Mouse (Mus musculus): ENCODE data around the gene Mrpl18. TPM values are rescaled to one million over a fixed set of nuclear protein-coding genes. Genes with fewer than 3 reads are reported as not detected.
"Not testable (repeated sequence)": the region's sequence is repeated elsewhere in the genome, so short reads cannot be mapped to it uniquely, and the experiment has no call there.

Mrpl18 gene
- polyA plus RNA-seq, 1 experiment from 2014 or later = 140 TPM

DNA sequence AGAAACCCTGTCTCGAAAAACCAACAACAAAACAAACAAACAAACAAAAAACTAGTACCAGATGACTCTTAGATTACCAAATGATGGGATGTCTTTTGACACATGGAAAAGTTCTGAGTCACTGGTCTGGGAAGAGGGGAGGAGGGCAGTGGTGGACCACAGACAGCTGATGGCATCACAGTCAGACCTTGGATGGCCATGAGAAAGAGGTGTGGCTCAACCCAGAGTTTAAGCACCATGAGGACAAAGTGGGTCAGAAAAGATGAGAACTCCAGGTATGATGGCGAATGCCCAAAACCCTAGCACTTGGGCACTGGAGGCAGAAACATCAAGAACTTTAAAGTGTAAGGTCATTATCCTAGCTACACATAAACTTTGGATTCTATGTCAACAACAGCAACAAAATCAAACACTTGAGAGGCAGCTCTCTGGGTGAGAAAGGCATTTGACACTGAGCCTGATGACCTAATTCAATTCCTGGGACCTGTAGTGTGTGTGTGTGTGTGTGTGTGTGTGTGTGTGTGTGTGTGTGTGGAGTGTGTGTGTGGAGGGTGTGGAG is 21.3 kb upstream of the Mrpl18 start:
- no peak for ATAC-seq (ENCODE audit: low FRiP score, low read depth)
- 91% methylated on average over 2 of the region's 2 CpGs for WGBS

DNA sequence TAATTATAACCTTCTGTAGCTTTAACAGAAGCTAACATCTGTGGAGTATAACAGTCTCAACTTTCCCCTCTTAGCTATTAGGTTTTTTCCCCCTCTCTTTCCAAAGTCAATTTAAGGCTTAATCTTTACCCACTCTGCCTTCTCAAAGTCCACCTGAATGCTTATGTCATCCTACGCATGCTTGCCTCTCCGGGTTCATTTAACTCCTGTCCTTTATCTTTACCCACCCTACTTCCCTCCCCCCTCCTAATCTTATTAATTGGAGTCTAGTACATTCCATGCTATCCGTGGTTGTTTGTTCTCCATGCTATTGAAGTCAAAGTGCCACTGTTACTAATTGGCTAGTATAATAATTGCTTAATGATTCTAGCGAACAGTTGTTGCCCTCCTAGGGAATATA is 19.6 kb upstream of the Mrpl18 start:
- no peak for ATAC-seq (ENCODE audit: low FRiP score, low read depth)
- Histone ChIP-seq H3K4me1 (peaks cover 6% of the 10 kb centered on the region), H3K36me3 (no peaks in the 10 kb centered on the region), H3K9ac (no peak overlapping the region), H3K4me2 (replicated peaks) (no peak overlapping the region), H3K4me3 (no peak overlapping the region), H3K27ac (no peak overlapping the region), H3K27me3 (replicated peaks) (no peaks in the 10 kb centered on the region), H3K9me3 (no peaks in the 10 kb centered on the region)
- 63% methylated on average over 4 of the region's 4 CpGs for WGBS

More for the DNA sequence above, 21.3 kb upstream of the Mrpl18 start:
- H3K27ac ChIP-seq = no peak overlapping the region
- no peaks in the 10 kb centered on the region for H3K9me3 ChIP-seq
- H3K36me3 ChIP-seq = peaks cover 5% of the 10 kb centered on the region
- no peaks in the 10 kb centered on the region for H3K27me3 ChIP-seq (replicated peaks)
- H3K4me1 ChIP-seq = peaks cover 6% of the 10 kb centered on the region
- H3K4me3 ChIP-seq = no peak overlapping the region
- H3K9ac ChIP-seq = no peak overlapping the region
- no peak overlapping the region for H3K4me2 ChIP-seq (replicated peaks)

DNA sequence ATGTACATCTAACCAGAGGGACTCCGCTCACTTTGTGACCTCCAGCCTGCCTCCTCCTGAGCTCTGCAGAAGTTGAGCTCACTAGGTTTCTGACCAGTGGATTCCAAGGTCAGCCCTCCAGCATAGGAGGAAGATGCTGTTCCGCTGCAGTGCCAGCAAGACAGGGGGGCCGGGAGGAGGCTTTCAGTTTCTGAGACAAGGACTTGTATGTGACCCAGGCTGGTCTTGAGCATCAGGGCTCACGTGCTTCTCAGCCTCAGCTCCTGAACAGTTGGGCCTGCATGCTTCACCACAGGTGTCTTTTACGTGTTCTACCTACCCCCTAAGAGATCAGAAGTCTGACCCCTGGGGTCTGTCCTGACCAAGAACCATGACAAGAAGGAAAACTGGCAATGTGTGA is 15.4 kb upstream of the Mrpl18 start:
- H3K27ac ChIP-seq; H3K9ac ChIP-seq; H3K9me3 ChIP-seq; H3K4me2 ChIP-seq (replicated peaks); ATAC-seq (ENCODE audit: low FRiP score, low read depth); H3K27me3 ChIP-seq (replicated peaks); H3K36me3 ChIP-seq; H3K4me3 ChIP-seq; H3K4me1 ChIP-seq: not testable (repeated sequence)
- 89% methylated on average over 5 of the region's 5 CpGs for whole genome bisulfite sequencing

DNA sequence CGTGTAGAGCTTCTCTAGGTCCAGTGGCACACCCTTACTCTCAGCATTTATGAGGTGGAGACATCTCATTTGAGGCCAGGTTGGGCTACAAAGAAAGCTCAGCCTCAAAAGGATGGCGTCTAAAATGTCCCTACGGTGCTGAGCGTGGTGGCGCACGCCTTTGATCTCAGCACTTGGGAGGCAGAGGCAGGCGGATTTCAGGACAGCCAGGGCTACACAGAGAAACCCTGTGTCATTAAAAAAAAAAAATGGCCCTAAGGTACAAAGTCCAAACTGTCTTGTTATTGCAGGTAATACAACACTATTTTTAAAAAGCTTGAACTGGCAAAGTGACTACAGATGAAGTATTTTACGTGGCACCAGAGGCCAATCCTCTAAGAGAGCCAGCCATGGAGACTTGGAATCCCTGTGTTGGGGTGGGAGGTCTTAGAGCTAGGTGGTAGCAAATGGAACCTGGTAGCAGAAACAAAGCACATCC is 9.6 kb upstream of the Mrpl18 start:
- no peaks in the 10 kb centered on the region for H3K27me3 ChIP-seq (replicated peaks)
- H3K4me1 ChIP-seq = no peaks in the 10 kb centered on the region
- H3K4me2 ChIP-seq (replicated peaks) = no peak overlapping the region
- WGBS = 92% methylated on average over 8 of the region's 8 CpGs
- no peak for ATAC-seq (ENCODE audit: low FRiP score, low read depth)
- no peaks in the 10 kb centered on the region for H3K9me3 ChIP-seq
- H3K36me3 ChIP-seq = peaks cover 63% of the 10 kb centered on the region
- H3K27ac ChIP-seq = no peak overlapping the region
- no peak overlapping the region for H3K4me3 ChIP-seq
- no peak overlapping the region for H3K9ac ChIP-seq

DNA sequence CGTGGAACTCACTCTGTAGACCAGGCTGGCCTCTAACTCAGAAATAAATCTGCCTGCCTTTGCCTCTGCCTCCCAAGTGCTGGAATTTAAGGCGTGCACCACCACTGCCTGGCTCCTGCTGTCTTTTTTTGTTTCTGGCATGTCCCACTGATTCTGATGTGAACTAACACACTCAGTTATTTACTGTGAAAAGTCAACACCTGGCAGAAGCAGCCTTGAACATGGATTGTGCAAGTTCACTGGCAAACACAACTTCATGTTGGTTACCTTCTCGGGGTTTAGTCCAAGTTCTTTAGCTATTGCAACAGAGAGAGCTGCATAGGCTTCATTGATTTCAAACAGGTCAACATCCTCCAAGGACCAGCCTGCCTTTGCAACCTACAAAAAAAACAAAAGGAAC is 8.9 kb upstream of the Mrpl18 start:
- peaks cover 71% of the 10 kb centered on the region for H3K36me3 ChIP-seq
- H3K4me2 ChIP-seq (replicated peaks) = no peak overlapping the region
- H3K4me1 ChIP-seq = no peaks in the 10 kb centered on the region
- H3K9me3 ChIP-seq = no peaks in the 10 kb centered on the region
- no peak overlapping the region for H3K4me3 ChIP-seq
- no peak for ATAC-seq (ENCODE audit: low FRiP score, low read depth)
- H3K27me3 ChIP-seq (replicated peaks) = no peaks in the 10 kb centered on the region
- 92% methylated on average over 3 of the region's 3 CpGs for WGBS
- no peak overlapping the region for H3K27ac ChIP-seq
- H3K9ac ChIP-seq = no peak overlapping the region

DNA sequence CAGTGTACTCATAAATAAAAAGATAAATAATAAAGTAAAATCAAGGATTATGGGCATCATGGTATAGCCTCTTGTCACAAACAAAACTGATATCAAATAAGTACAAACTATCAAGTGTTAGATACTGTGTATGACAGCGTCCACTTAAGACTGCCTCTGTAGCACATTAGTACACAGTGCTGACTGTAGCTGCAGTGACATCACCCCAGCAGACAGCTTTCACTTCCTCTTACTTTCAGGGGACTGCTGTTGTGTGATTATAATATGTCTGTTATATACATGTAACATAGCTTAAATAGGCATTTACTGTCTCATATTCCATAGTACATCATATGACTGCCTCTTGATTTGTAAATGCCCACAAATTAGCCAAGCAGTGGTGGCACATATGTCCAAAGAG is 4.9 kb upstream of the Mrpl18 start:
- H3K4me2 ChIP-seq (replicated peaks) = no peak overlapping the region
- H3K4me3 ChIP-seq = no peak overlapping the region
- H3K27ac ChIP-seq = no peak overlapping the region
- no peak for ATAC-seq (ENCODE audit: low FRiP score, low read depth)
- WGBS = 100% methylated on average over 1 of the region's 1 CpGs
- no peak overlapping the region for H3K9ac ChIP-seq
- peaks cover 73% of the 10 kb centered on the region for H3K36me3 ChIP-seq
- H3K27me3 ChIP-seq (replicated peaks) = no peaks in the 10 kb centered on the region
- no peaks in the 10 kb centered on the region for H3K9me3 ChIP-seq
- H3K4me1 ChIP-seq = peaks cover 3% of the 10 kb centered on the region; the same call in 1 of the 2 replicates

DNA sequence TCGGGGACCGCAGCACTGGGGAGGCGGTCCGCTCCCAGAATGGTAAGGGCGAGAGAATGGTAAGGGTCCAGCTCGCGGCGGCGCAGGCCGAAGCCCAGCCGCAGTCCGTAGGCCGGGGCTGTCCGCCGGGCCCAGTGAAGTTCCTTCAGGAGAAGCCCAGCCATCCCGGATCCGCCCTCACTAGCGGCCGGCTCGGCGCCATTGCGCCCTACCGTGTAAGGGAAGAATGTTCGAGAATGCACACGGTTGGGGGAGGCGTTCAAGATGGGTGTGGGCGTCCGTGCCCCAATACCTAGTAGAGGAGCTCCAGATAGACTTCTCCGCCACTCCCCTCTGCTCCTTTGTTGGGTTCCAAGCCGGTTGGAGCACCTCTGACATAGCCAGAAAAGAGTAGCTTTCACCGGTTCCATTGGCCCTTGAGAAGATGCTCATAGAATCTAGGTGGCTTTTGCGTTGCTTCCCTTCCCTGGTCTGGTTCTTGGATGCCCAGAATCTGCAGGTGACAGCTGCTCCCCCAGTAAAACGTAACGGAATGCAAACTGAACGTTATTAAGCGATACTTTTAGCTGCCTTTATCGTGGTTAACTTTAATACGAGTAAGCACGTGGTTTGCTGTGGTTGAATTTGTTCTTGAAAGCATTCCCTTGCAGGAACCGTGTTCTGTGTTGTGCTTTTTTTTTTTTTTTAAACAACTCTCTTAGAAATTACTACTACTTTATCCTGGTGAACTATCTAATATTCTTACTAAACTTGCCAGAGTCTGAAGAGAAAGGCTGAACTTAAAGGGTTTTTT is 639 bp upstream of the Mrpl18 start:
- H3K4me3 ChIP-seq = peak overlapping the region; percentile 76
- peak overlapping the region; percentile 82 for H3K4me2 ChIP-seq (replicated peaks)
- peak; percentile 67 for ATAC-seq (ENCODE audit: low FRiP score, low read depth)
- peaks cover 54% of the 10 kb centered on the region for H3K36me3 ChIP-seq
- H3K27me3 ChIP-seq (replicated peaks) = no peaks in the 10 kb centered on the region
- no peaks in the 10 kb centered on the region for H3K9me3 ChIP-seq
- H3K9ac ChIP-seq = peak overlapping the region; percentile 91
- peaks cover 8% of the 10 kb centered on the region for H3K4me1 ChIP-seq
- peak overlapping the region; percentile 69 for H3K27ac ChIP-seq
- under 1% methylated on average over 40 of the region's 40 CpGs for WGBS

DNA sequence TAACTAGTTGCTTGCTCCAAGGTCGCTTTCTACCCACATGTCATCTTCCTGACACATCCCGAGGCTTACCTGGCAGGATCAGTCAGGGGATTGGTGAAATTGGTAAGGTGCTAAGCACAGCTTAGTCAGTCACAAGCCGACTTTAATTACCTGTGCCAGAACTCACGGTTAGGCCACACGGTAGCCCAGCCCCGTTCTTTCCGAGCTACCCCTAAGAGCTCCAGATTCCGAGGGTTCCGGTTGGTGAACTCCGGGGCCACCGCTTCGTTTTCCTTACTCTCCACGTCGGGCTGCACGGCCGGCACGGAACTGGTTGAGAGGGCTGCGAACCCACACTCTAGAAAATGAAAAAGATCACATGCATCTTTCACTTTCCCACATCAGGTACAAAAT is 661 bp downstream of the Mrpl18 start, which contains the start of gene Tcp1:
Gene Tcp1, plus strand, starts transcription at position 214 of the 393 bp plus-strand sequence.
- ATAC-seq (ENCODE audit: low FRiP score, low read depth) = peak; percentile 7
- Histone ChIP-seq H3K27me3 (replicated peaks) (no peaks in the 10 kb centered on the region), H3K36me3 (peaks cover 51% of the 10 kb centered on the region), H3K4me2 (replicated peaks) (peak within 1 kb of the TSS; percentile 88), H3K9ac (peak within 1 kb of the TSS; percentile 91), H3K4me1 (peaks cover 8% of the 10 kb centered on the region), H3K27ac (peak within 1 kb of the TSS; percentile 69), H3K4me3 (peak within 1 kb of the TSS; percentile 76), H3K9me3 (no peaks in the 10 kb centered on the region)
- WGBS = 2% methylated on average over 18 of the region's 18 CpGs

DNA sequence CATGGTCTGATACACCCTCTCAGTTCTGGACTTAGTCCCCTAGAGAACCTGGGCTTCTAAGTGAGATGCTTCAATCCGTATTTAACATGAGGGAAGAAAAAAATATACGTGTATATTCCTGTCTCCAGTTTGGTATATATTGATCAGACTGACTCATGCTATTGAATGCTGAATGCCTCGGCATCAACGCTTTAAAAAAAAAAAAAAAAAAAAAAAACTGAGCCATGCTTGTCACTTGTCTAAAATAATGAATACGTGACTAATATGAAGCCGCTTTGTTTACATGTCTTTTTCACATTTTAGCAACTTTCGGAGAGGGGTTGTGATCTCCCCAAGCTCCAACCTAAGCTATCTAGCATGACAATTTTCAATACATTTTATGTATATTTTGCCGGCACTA is 5.8 kb downstream of the Mrpl18 start:
- WGBS = 91% methylated on average over 8 of the region's 8 CpGs
- H3K9me3 ChIP-seq = no peaks in the 10 kb centered on the region
- peaks cover 4% of the 10 kb centered on the region for H3K4me1 ChIP-seq
- H3K4me2 ChIP-seq (replicated peaks) = no peak overlapping the region
- no peak overlapping the region for H3K9ac ChIP-seq
- H3K27me3 ChIP-seq (replicated peaks) = no peaks in the 10 kb centered on the region
- H3K27ac ChIP-seq = no peak overlapping the region
- H3K4me3 ChIP-seq = no peak overlapping the region
- peaks cover 40% of the 10 kb centered on the region for H3K36me3 ChIP-seq
- no peak for ATAC-seq (ENCODE audit: low FRiP score, low read depth)

DNA sequence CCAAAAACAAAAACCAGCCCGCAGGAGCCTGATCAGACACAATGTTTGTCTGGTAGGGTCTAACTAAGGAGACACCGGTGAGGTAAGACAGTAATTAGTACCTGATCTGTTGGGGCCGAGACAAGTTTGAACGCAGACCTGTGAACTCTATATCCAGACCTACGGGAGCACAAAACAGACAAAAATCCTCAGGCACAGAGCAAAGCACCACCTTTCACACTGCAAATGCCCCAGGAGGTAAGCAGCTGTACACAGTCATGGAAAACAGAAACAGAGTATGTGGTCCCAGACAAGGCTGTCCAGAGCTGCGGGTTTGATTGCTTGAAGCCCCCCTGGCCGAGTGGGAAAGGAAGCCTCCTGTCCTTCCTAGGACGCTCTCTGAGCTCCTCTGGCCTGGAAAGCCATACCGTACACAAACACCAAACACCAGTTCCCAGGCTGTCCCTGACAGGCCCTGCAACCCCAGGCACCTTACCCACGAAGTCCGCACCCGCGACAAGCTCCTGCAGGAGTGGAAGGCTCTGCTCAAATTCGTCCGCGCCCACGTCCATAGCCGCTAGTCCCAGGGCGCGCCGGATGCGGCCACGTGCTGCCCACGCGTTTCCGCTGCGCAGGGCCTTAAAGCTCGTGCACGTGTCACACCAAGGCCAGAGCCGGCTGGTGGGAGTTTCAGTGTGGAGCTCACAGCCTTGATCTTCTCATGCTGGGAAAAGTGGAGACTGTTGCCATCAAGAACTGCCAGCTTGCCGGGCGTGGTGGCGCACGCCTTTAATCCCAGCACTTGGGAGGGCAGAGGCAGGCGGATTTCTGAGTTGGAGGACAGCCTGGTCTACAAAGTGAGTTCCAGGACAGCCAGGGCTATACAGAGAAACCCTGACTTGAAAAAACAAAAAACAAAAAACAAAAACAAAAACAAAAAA is 6.5 kb downstream of the Mrpl18 start, which contains the start of gene Pnldc1:
Gene Pnldc1, minus strand, starts transcription at position 870 of the 920 bp plus-strand sequence.
- H3K4me1 ChIP-seq = no peaks in the 10 kb centered on the region
- H3K4me2 ChIP-seq (replicated peaks) = no peak within 1 kb of the TSS
- H3K4me3 ChIP-seq = no peak within 1 kb of the TSS
- no peaks in the 10 kb centered on the region for H3K27me3 ChIP-seq (replicated peaks)
- WGBS = 81% methylated on average over 35 of the region's 35 CpGs
- no peaks in the 10 kb centered on the region for H3K9me3 ChIP-seq
- no peak for ATAC-seq (ENCODE audit: low FRiP score, low read depth)
- H3K27ac ChIP-seq = no peak within 1 kb of the TSS
- no peak within 1 kb of the TSS for H3K9ac ChIP-seq
- H3K36me3 ChIP-seq = peaks cover 48% of the 10 kb centered on the region

DNA sequence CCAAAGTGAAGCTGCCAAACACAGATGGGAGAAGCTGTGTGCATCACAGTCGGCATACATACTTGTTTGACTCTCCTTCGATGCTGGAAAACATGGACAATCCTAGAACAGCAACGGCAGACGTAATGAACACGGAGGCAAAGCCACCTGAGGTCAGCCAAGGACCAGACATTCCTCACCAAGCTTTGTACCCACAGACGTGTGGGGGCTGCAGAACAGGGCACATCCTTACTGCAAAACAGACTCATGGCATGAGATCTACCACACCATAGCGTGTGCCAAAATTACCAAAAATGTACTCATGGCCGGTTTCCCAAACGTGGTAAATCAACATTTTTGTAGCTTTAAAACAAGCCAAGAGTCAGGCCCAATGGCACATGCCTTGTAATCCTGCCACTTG is 9.7 kb downstream of the Mrpl18 start:
- H3K36me3 ChIP-seq = peaks cover 38% of the 10 kb centered on the region
- no peak for ATAC-seq (ENCODE audit: low FRiP score, low read depth)
- H3K9me3 ChIP-seq = no peaks in the 10 kb centered on the region
- no peak overlapping the region for H3K4me3 ChIP-seq
- H3K27ac ChIP-seq = no peak overlapping the region
- no peaks in the 10 kb centered on the region for H3K27me3 ChIP-seq (replicated peaks)
- H3K4me1 ChIP-seq = no peaks in the 10 kb centered on the region
- H3K4me2 ChIP-seq (replicated peaks) = no peak overlapping the region
- WGBS = 94% methylated on average over 9 of the region's 9 CpGs
- H3K9ac ChIP-seq = no peak overlapping the region

DNA sequence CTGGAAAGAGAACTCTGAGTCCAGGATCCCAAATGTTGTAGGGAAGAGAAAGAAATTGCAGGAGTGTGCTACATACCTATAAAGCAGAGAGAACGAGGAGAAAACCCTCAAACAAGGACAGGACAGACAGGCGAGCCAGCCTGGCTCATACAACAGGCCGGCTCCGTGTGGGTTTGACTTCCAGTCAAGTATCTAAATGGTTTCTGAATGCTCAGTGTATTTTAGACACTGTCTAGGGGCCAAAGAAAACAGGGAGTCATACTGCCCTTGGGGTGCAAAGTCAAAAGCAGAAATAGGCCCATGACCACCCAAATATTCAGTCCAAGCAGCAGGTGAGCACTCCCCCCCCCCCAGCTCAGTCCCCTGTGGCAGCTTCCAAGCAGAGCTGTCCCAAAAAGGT is 10.3 kb downstream of the Mrpl18 start:
- Histone ChIP-seq H3K36me3 (peaks cover 36% of the 10 kb centered on the region), H3K27me3 (replicated peaks) (no peaks in the 10 kb centered on the region), H3K27ac (no peak overlapping the region), H3K9ac (no peak overlapping the region), H3K4me2 (replicated peaks) (no peak overlapping the region), H3K4me3 (no peak overlapping the region), H3K4me1 (no peaks in the 10 kb centered on the region), H3K9me3 (no peaks in the 10 kb centered on the region)
- no peak for ATAC-seq (ENCODE audit: low FRiP score, low read depth)
- 90% methylated on average over 4 of the region's 4 CpGs for WGBS

Measured in neural tube, embryonic 12.5 days (tissue).